Mouse (Mus musculus) limb, embryonic 11.5 days (tissue): ENCODE data around the gene H1foo. TPM values are rescaled to one million over a fixed set of nuclear protein-coding genes. Genes with fewer than 3 reads are reported as not detected.

Source experiments
- ATAC-seq: fragments of 200-750 bp; cut with Nextera tagmentation; 2 replicates; pipeline ENCODE4 v1.8.0; 2017; ENCODE audit warnings: low read depth; ENCODE audit not compliant: insufficient number of reproducible peaks, low FRiP score, low TSS enrichment
- DNase-seq: peaks from one replicate; pipeline ENCODE4 v3.0.0-alpha.2; 2015; ENCODE audit warnings: low spot score
- H3K27ac ChIP-seq: fragments of 300-500 bp; sonication (generic); replicated peaks from 2 replicates; pipeline ENCODE4 v1.5.1; 2014; ENCODE audit warnings: low read depth, mild to moderate bottlenecking, low read length
- H3K27me3 ChIP-seq: fragments of 300-500 bp; sonication (generic); 2 replicates; pipeline ENCODE4 v1.6.1; 2014; ENCODE audit warnings: mild to moderate bottlenecking, low read length, mixed read lengths; ENCODE audit not compliant: control insufficient read depth, insufficient read depth
- H3K36me3 ChIP-seq: fragments of 300-500 bp; sonication (generic); 2 replicates; pipeline ENCODE4 v1.6.1; 2014; ENCODE audit warnings: mild to moderate bottlenecking, low read length, moderate library complexity, mixed read lengths; ENCODE audit not compliant: control insufficient read depth, insufficient read depth
- H3K4me1 ChIP-seq: fragments of 300-500 bp; sonication (generic); 2 replicates; pipeline ENCODE4 v1.6.1; 2014; ENCODE audit warnings: low read length, mixed read lengths; ENCODE audit not compliant: control insufficient read depth, insufficient read depth
- H3K4me2 ChIP-seq: fragments of 300-500 bp; sonication (generic); 2 replicates; pipeline ENCODE4 v1.6.1; 2014; ENCODE audit warnings: low read depth, mild to moderate bottlenecking, moderate library complexity; ENCODE audit not compliant: severe bottlenecking
- H3K4me3 ChIP-seq: fragments of 300-500 bp; sonication (generic); 2 replicates; pipeline ENCODE4 v1.5.1; 2014; ENCODE audit warnings: low read depth, low read length
- H3K9ac ChIP-seq: fragments of 300-500 bp; sonication (generic); 2 replicates; pipeline ENCODE4 v1.6.1; 2014; ENCODE audit warnings: mild to moderate bottlenecking, low read length
- H3K9me3 ChIP-seq: fragments of 300-500 bp; sonication (generic); 2 replicates; pipeline ENCODE4 v1.6.1; 2016; ENCODE audit warnings: low read length; ENCODE audit not compliant: control insufficient read depth
- WGBS: fragments of 180-500 bp; shearing (Covaris S2); extraction: QIAGEN DNeasy Blood & Tissue Kit; methylation state at CpG from one replicate; pipeline ENCODE4 v1.1.7; 2014; 5-methylcytosine and 5-hydroxymethylcytosine counted together
- polyA plus RNA-seq: library from polyadenylated mRNA; unstranded; fragments of >200 nt; fragmentation: Nextera tagmentation; extraction: Ambion mirVana; gene quantifications from 2 replicates; pipeline ENCODE4 v1.2.1, GENCODE M21; 2014

H1foo gene
- polyA plus RNA-seq, 1 experiment from 2014 or later = not detected

- H3K27ac ChIP-seq = no peak overlapping the region
- no peaks in the 10 kb centered on the region for H3K27me3 ChIP-seq
- no peaks in the 10 kb centered on the region for H3K9me3 ChIP-seq
- no peak overlapping the region for H3K4me2 ChIP-seq
- 88% methylated on average over 5 of the region's 5 CpGs for WGBS
- no peak overlapping the region for H3K4me3 ChIP-seq
- no peak overlapping the region for H3K9ac ChIP-seq
- DNase-seq (no peak), ATAC-seq (no peak)
- 0 out of 2 replicates have a peak, but pooled peaks cover 2% of the 10 kb centered on the region for H3K36me3 ChIP-seq
- H3K4me1 ChIP-seq = no peaks in the 10 kb centered on the region
Measured at GRCm38 (mm10) chr6:115916611-115917010, 28.1 kb upstream of the H1foo start.

GRCm38 (mm10) chr6:115918615-115919014 is 26.1 kb upstream of the H1foo start:
- Histone ChIP-seq H3K4me3 (no peak overlapping the region), H3K4me1 (no peaks in the 10 kb centered on the region; the same call in 1 of the 2 replicates), H3K9ac (no peak overlapping the region), H3K27me3 (no peaks in the 10 kb centered on the region), H3K9me3 (no peaks in the 10 kb centered on the region), H3K36me3 (0 out of 2 replicates have a peak, but pooled peaks cover 2% of the 10 kb centered on the region), H3K4me2 (no peak overlapping the region), H3K27ac (no peak overlapping the region)
- DNase-seq (no peak), ATAC-seq (no peak)
- WGBS = 67% methylated on average over 1 of the region's 1 CpGs

GRCm38 (mm10) chr6:115919876-115920275 is 24.9 kb upstream of the H1foo start:
- Histone ChIP-seq H3K4me1 (peaks cover 5% of the 10 kb centered on the region; the same call in 1 of the 2 replicates), H3K9ac (no peak overlapping the region), H3K9me3 (no peaks in the 10 kb centered on the region), H3K4me3 (no peak overlapping the region), H3K4me2 (no peak overlapping the region), H3K36me3 (0 out of 2 replicates have a peak, but pooled peaks cover 2% of the 10 kb centered on the region), H3K27me3 (no peaks in the 10 kb centered on the region), H3K27ac (no peak overlapping the region)
- ATAC-seq = no peak
- no peak for DNase-seq
- 94% methylated on average over 5 of the region's 5 CpGs for WGBS

- no peak overlapping the region for H3K27ac ChIP-seq
- DNase-seq (no peak), ATAC-seq (no peak)
- H3K27me3 ChIP-seq = no peaks in the 10 kb centered on the region
- H3K9ac ChIP-seq = no peak overlapping the region
- 39% methylated on average over 6 of the region's 6 CpGs for WGBS
- no peaks in the 10 kb centered on the region for H3K9me3 ChIP-seq
- H3K4me2 ChIP-seq = no peak overlapping the region
- H3K36me3 ChIP-seq = no peaks in the 10 kb centered on the region
- no peak overlapping the region for H3K4me3 ChIP-seq
- H3K4me1 ChIP-seq = peaks cover 25% of the 10 kb centered on the region
Measured at GRCm38 (mm10) chr6:115924829-115925228, 19.9 kb upstream of the H1foo start.

GRCm38 (mm10) chr6:115926416-115926815 is 18.3 kb upstream of the H1foo start:
- no peaks in the 10 kb centered on the region for H3K27me3 ChIP-seq
- 0 out of 2 replicates have a peak overlapping the region, but pooled peaks have one; percentile 1 for H3K4me2 ChIP-seq
- peaks cover 27% of the 10 kb centered on the region for H3K4me1 ChIP-seq
- ATAC-seq (no peak), DNase-seq (no peak)
- H3K9ac ChIP-seq = no peak overlapping the region
- no peaks in the 10 kb centered on the region; the same call in 1 of the 2 replicates for H3K36me3 ChIP-seq
- no peak overlapping the region for H3K4me3 ChIP-seq
- WGBS = 23% methylated on average over 10 of the region's 10 CpGs
- H3K9me3 ChIP-seq = no peaks in the 10 kb centered on the region
- H3K27ac ChIP-seq = no peak overlapping the region

GRCm38 (mm10) chr6:115927292-115928242 is 17.2 kb upstream of the H1foo start:
- no peak for ATAC-seq
- DNase-seq = no peak
- H3K4me2 ChIP-seq = no peak overlapping the region

GRCm38 (mm10) chr6:115930018-115930417 is 14.7 kb upstream of the H1foo start:
- H3K36me3 ChIP-seq = no peaks in the 10 kb centered on the region; the same call in 1 of the 2 replicates
- WGBS = 45% methylated on average over 5 of the region's 5 CpGs
- no peak overlapping the region for H3K9ac ChIP-seq
- no peak for ATAC-seq
- no peak overlapping the region for H3K4me3 ChIP-seq
- H3K4me2 ChIP-seq = no peak overlapping the region
- no peaks in the 10 kb centered on the region for H3K27me3 ChIP-seq
- H3K4me1 ChIP-seq = peaks cover 20% of the 10 kb centered on the region
- no peak overlapping the region for H3K27ac ChIP-seq
- H3K9me3 ChIP-seq = no peaks in the 10 kb centered on the region
- no peak for DNase-seq

More at GRCm38 (mm10) chr6:115927292-115928242, 17.2 kb upstream of the H1foo start:
- Histone ChIP-seq H3K4me1 (peaks cover 27% of the 10 kb centered on the region), H3K4me3 (no peak overlapping the region), H3K9me3 (no peaks in the 10 kb centered on the region), H3K9ac (no peak overlapping the region), H3K27me3 (no peaks in the 10 kb centered on the region), H3K36me3 (no peaks in the 10 kb centered on the region; the same call in 1 of the 2 replicates), H3K27ac (no peak overlapping the region)
- WGBS = 81% methylated on average over 10 of the region's 10 CpGs

- peaks cover 10% of the 10 kb centered on the region; the same call in 1 of the 2 replicates for H3K4me1 ChIP-seq
- ATAC-seq = no peak
- no peaks in the 10 kb centered on the region for H3K9me3 ChIP-seq
- H3K36me3 ChIP-seq = no peaks in the 10 kb centered on the region; the same call in 1 of the 2 replicates
- 83% methylated on average over 14 of the region's 14 CpGs for WGBS
- no peak within 1 kb of the TSS for H3K9ac ChIP-seq
- no peak within 1 kb of the TSS for H3K27ac ChIP-seq
- no peak within 1 kb of the TSS for H3K4me2 ChIP-seq
- no peak within 1 kb of the TSS for H3K4me3 ChIP-seq
- no peak for DNase-seq
- no peaks in the 10 kb centered on the region for H3K27me3 ChIP-seq
Measured at GRCm38 (mm10) chr6:115931639-115932038, 13.1 kb upstream of the H1foo start, which contains the start of gene Rho. Rho (plus strand) TSS chr6:115931748.
